Mouse (Mus musculus) heart, postnatal 10 days (tissue): ENCODE data around the gene Shank3. TPM values are rescaled to one million over a fixed set of nuclear protein-coding genes. Genes with fewer than 3 reads are reported as not detected.

ENCODE experiments used
- DNase-seq, 2 experiments: peaks; one replicate each; pipeline ENCODE4 v3.0.0; 2021
- intact Hi-C: fragments of 180-260 bp; cut with DNase I; formaldehyde crosslinking; loops from one replicate; pipeline ENCODE4 v1.15.1; 2025
- total RNA-seq, 2 experiments: library from RNA; stranded (reverse); gene quantifications; 2 replicates each; pipeline ENCODE4 v1.2.3; 2021

The Shank3 gene
- total RNA-seq, 2 experiments from 2014 or later: 82.6 to 86.1 TPM

- intact Hi-C loops: no loop called here
- peak; percentile 23 to 54 for DNase-seq
Measured at GRCm38 (mm10) chr15:89547824-89548601, 48.6 kb downstream of the Shank3 start.

DNA sequence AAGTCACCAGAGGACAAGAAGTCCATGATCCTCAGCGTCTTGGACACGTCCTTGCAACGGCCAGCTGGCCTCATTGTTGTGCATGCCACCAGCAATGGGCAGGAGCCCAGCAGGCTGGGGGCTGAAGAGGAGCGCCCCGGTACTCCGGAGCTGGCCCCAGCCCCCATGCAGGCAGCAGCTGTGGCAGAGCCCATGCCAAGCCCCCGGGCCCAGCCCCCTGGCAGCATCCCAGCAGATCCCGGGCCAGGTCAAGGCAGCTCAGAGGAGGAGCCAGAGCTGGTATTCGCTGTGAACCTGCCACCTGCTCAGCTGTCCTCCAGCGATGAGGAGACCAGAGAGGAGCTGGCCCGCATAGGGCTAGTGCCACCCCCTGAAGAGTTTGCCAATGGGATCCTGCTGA lies 49.4 kb downstream of the Shank3 start:
- intact Hi-C loops: no loop called here

GRCm38 (mm10) chr15:89550506-89550905 lies 51.1 kb downstream of the Shank3 start:
- intact Hi-C loops: no loop called here
- no peak for DNase-seq

More for the DNA sequence above, 49.4 kb downstream of the Shank3 start:
- no peak for DNase-seq

- intact Hi-C loops: no loop called here
- no peak for DNase-seq
Measured at GRCm38 (mm10) chr15:89551733-89552132, 52.3 kb downstream of the Shank3 start.

DNA sequence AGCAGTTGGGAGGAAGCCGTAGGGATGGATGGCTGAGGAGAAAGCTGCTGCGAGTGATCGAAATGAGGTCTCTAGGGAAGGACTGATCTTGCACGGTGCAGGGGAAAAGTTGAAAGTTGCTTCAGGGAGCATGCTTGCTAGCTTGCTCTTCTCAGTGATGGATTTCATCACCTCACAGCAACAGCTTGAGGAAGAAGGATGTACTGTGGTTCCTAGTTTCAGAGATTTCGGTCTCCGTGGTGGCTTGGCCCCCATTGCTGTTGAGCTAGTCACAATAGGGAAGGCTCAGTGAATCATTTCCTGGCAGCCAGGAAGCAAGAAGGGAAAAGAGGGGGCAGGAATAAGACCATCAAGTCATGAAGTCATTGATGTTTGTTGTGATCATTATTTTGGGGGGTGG lies 56.2 kb downstream of the Shank3 start:
- DNase-seq: no peak
- intact Hi-C loops: no loop called here

- intact Hi-C loops: no loop called here
- DNase-seq: no peak
Measured at GRCm38 (mm10) chr15:89556401-89557178, 57.2 kb downstream of the Shank3 start.

- DNase-seq: no peak
- intact Hi-C loops: no loop called here
Measured at GRCm38 (mm10) chr15:89557179-89557995, 58.0 kb downstream of the Shank3 start.

DNA sequence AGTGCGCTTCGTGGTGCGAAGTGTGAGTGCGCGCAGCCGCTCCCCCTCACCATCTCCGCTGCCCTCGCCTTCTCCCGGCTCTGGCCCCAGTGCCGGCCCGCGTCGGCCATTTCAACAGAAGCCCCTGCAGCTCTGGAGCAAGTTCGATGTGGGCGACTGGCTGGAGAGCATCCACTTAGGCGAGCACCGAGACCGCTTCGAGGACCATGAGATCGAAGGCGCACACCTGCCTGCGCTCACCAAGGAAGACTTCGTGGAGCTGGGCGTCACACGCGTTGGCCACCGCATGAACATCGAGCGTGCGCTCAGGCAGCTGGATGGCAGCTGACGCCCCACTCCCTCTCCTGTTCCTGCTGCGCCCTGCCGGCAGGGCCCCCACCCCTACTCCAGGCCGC lies 58.6 kb downstream of the Shank3 start:
- DNase-seq: no peak
- intact Hi-C loops: no loop called here

DNA sequence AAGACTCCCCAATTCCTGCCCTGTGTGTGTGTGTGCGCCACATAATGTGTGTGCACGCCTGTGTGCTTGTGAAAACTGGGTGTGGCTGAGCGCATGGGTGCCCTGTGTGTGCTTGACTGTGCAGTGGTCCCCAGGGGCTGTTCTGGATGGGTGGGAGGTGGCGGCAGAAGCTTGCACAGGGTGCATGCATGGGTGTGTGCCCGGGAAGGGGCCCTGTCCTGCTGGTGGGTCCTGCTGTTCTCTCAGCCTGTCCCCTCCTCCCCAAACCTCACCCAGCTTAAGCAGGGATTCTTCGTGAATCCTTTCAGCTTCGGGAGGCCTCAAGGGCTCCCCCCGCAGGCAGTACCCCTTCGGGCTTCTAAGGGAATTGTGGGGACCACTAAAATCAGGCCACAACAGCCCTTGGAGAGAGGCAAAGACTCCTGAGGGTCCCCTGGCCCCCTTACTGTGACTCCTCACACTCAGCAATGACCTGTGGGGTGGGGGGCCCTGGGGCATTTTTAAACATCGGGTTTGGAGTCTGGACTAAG lies 59.8 kb downstream of the Shank3 start:
- intact Hi-C loops: no loop called here
- DNase-seq: no peak

DNA sequence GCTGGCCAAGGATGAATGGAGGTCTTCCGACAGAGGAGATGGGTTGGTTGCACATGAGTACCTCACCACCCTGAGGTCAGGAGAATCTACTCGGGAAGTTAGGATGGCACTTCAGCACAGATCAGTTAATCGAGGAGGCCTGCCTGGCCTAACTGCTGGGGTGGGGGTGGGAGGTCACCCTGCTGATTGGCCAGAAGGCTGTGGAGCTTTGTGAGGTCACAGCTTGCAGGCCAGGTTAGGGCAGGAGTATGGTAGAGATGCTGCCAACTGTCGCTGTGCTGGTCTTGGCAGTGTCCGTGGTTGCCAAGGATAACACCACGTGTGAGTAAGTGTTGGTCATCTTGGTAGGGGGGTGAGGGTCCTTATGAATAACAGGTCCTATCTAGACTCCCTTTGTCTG lies 68.7 kb downstream of the Shank3 start, which contains the start of gene Acr:
Acr (plus strand) TSS at position 213 of the 400 bp plus-strand sequence.
- DNase-seq: no peak
- intact Hi-C loops: no loop called here

DNA sequence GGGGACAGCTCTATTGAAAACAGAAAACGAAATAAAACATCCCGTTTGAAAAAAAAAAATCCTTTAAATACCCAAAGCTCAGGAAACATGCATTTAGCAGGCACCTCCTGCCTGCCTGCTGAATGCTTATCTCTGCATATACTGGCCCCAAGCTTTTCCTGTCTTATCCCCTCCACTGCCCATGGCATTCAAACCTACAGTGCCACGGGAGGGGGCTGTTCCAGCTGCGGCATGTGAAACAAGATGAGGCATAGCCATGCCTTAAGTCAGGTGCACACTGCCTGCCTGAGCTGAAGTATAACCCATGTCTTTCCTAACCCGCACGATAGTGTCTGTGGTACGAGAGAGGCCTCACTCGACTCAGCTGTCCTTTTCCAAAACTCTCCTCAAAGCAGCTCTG lies 72.7 kb downstream of the Shank3 start:
- no peak for DNase-seq
- intact Hi-C loops: no loop called here

GRCm38 (mm10) chr15:89582494-89582893 lies 83.1 kb downstream of the Shank3 start:
- DNase-seq: no peak
- intact Hi-C loops: no loop called here

GRCm38 (mm10) chr15:89585101-89585500 lies 85.7 kb downstream of the Shank3 start:
- intact Hi-C loops: no loop called here
- peak; percentile 37 to 40 for DNase-seq

- intact Hi-C loops: no loop called here
- no peak for DNase-seq
Measured at GRCm38 (mm10) chr15:89585631-89586030, 86.2 kb downstream of the Shank3 start.

GRCm38 (mm10) chr15:89589146-89589545 lies 89.7 kb downstream of the Shank3 start:
- intact Hi-C loops: no loop called here
- DNase-seq: no peak

GRCm38 (mm10) chr15:89591317-89591716 lies 91.9 kb downstream of the Shank3 start:
- no peak for DNase-seq
- intact Hi-C loops: no loop called here

- intact Hi-C loops: no loop called here
- peak; percentile 92 to 94 for DNase-seq
Measured at GRCm38 (mm10) chr15:89591723-89592455, 92.5 kb downstream of the Shank3 start, which contains the start of gene Rabl2. TSS of gene Rabl2 (minus strand) at chr15:89591923.

GRCm38 (mm10) chr15:89592548-89592947 lies 93.1 kb downstream of the Shank3 start:
- intact Hi-C loops: no loop called here
- no peak for DNase-seq

- no peak for DNase-seq
- intact Hi-C loops: no loop called here
Measured at GRCm38 (mm10) chr15:89605822-89606570, 106.6 kb downstream of the Shank3 start.
